Mouse (Mus musculus): ENCODE measurements around the gene Olfr556. TPM values are rescaled to one million over a fixed set of nuclear protein-coding genes. Genes with fewer than 3 reads are reported as not detected.
A peak's percentile ranks its signal among the peaks of the same experiment; 100 is the strongest.

Olfr556 gene
- polyA plus RNA-seq, 1 experiment from 2014 or later = not detected

DNA sequence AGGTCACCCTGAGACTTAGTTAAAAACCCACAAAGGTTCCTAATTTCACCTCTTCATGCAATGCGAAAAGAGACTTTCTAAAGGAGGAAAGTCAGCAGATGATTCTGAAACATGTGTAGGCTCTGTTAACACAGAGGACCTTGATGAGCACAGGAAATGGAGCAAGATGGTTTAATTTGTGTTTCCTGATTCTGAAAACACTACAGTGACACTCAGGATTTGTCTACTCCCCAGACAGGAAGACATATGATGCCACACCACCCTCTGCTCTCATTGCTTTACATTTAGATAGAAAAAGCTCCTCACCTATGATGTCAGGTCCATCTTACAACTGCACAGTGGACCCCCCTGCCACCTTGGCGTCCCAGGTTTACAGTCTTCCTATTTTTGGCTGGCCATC is 11.5 kb downstream of the Olfr556 start:
- Histone ChIP-seq H3K36me3 (ENCODE audit: control insufficient read depth, insufficient read depth, low read length) (no peaks in the 10 kb centered on the region), H3K4me3 (replicated peaks; ENCODE audit: low read depth, low read length) (no peak overlapping the region), H3K27me3 (ENCODE audit: control insufficient read depth, insufficient read depth, low read length) (no peaks in the 10 kb centered on the region), H3K9ac (replicated peaks; ENCODE audit: low read length) (no peak overlapping the region), H3K9me3 (ENCODE audit: control insufficient read depth, low read length) (no peaks in the 10 kb centered on the region), H3K4me1 (ENCODE audit: control insufficient read depth, insufficient read depth, low read length) (no peaks in the 10 kb centered on the region), H3K4me2 (ENCODE audit: low read length) (no peak overlapping the region), H3K27ac (replicated peaks; ENCODE audit: low read depth, low read length) (no peak overlapping the region)
- no peak for DNase-seq
- ATAC-seq (ENCODE audit: low FRiP score, low TSS enrichment) = no peak
- 84% methylated on average over 2 of the region's 2 CpGs for WGBS

DNA sequence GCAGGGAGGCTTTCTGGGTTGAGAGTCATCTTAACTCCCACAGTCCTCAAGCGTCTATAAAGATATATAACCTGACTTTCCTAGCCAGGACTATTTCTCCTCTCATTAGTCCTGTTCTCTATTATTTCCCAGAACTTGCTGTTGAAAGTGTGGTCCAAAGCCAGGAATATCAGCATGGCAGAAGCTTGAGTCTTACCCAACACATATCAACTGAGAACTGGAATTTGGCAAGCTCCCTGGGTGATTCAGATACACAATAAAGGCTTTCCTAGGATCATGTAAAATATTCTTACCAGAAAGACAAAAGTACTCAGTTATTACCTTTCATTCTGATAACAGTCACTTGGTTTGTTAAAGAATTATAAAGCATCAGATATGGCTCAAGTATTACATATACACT is 17.2 kb downstream of the Olfr556 start:
- no peaks in the 10 kb centered on the region for H3K9me3 ChIP-seq (ENCODE audit: control insufficient read depth, low read length)
- 93% methylated on average over 1 of the region's 1 CpGs for WGBS
- no peaks in the 10 kb centered on the region for H3K4me1 ChIP-seq (ENCODE audit: control insufficient read depth, insufficient read depth, low read length)
- no peak overlapping the region for H3K27ac ChIP-seq (replicated peaks; ENCODE audit: low read depth, low read length)
- DNase-seq = no peak
- no peak overlapping the region for H3K4me3 ChIP-seq (replicated peaks; ENCODE audit: low read depth, low read length)
- H3K27me3 ChIP-seq (ENCODE audit: control insufficient read depth, insufficient read depth, low read length) = no peaks in the 10 kb centered on the region
- H3K9ac ChIP-seq (replicated peaks; ENCODE audit: low read length) = no peak overlapping the region
- no peak for ATAC-seq (ENCODE audit: low FRiP score, low TSS enrichment)
- no peaks in the 10 kb centered on the region for H3K36me3 ChIP-seq (ENCODE audit: control insufficient read depth, insufficient read depth, low read length)
- no peak overlapping the region for H3K4me2 ChIP-seq (ENCODE audit: low read length)

DNA sequence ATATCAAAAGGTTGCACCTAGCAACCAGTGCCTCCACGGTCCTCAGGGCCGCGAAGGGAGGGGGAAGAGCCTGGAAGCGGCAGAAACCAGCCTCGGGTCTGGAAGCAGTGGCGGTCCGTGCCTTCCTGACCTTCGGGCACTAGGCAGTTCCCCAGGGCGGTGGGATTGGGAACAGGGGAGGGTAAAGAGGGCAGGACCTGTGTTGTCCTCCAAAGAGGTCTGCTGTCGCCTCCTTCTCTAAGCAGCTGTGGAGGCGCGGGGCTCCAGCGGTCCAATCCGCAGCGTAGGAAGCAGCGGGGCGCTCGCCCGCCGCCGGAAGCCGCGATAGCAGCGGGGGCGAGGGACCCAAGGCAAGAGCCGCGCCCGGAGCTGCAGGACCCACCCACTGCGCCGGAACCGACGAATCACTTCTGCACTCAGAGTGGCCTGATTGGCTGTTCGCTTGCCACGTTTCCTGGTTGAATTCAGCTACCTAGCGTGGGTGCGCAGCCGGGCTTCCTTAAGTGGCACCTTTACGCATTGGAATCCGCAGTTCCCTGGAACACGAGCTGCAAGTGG is 22.3 kb downstream of the Olfr556 start, which contains the start of gene Trim68:
Gene Trim68 (minus strand): TSS at position 384 of the 558 bp plus-strand sequence.
- Histone ChIP-seq H3K27ac (replicated peaks; ENCODE audit: low read depth, low read length) (peak within 1 kb of the TSS; percentile 57; the same call in 1 of the 2 replicates), H3K4me3 (replicated peaks; ENCODE audit: low read depth, low read length) (peak within 1 kb of the TSS; percentile 61), H3K9me3 (ENCODE audit: control insufficient read depth, low read length) (no peaks in the 10 kb centered on the region), H3K9ac (replicated peaks; ENCODE audit: low read length) (peak within 1 kb of the TSS; percentile 62), H3K36me3 (ENCODE audit: control insufficient read depth, insufficient read depth, low read length) (no peaks in the 10 kb centered on the region), H3K4me1 (ENCODE audit: control insufficient read depth, insufficient read depth, low read length) (0 out of 2 replicates have a peak, but pooled peaks cover 3% of the 10 kb centered on the region), H3K27me3 (ENCODE audit: control insufficient read depth, insufficient read depth, low read length) (no peaks in the 10 kb centered on the region), H3K4me2 (ENCODE audit: low read length) (peak within 1 kb of the TSS; percentile 65)
- WGBS = under 1% methylated on average over 40 of the region's 40 CpGs
- peak; percentile 99 for ATAC-seq (ENCODE audit: low FRiP score, low TSS enrichment)
- DNase-seq = peak; percentile 96

DNA sequence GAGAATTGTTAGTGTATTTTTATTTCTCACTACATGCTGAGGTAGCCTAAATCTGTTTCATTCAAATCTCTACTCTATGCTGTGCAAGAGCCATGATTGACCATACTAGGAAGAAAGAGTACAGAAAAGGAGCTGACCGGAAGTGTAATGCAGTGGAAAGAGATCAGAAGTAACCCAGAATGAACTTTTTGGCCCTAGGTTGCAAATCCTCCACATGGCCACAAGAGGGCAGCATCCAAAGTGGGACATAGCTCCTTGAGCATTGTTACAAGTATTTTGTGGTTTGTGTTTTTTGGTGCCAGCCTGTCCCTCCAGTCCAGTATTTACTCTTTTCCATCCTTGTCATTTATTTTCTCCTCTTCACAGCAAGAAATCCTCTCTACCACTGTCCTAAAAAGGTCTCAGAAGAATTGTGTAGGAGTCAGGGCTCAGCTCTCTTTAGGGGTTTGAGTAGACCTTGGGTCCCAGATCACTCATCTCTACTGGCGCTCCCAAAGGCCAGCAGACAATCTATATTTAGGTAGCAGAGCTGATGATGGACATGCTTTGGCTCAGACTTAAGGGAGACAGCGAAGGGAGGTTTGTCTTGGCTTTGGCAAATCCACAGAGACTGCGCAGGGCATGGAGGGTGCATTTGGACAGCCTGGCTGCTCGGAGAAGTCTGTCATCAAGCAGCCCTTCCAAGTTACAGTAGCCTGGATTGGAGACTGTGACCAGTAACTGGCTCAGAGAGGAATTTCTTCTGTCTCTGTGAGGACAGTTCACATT is 30.8 kb downstream of the Olfr556 start, which contains the start of gene Olfr557:
Gene Olfr557 (plus strand): TSS at position 553 of the 768 bp plus-strand sequence.
- Histone ChIP-seq H3K9ac (replicated peaks; ENCODE audit: low read length) (no peak within 1 kb of the TSS), H3K36me3 (ENCODE audit: control insufficient read depth, insufficient read depth, low read length) (no peaks in the 10 kb centered on the region), H3K27ac (replicated peaks; ENCODE audit: low read depth, low read length) (no peak within 1 kb of the TSS), H3K9me3 (ENCODE audit: control insufficient read depth, low read length) (no peaks in the 10 kb centered on the region), H3K4me3 (replicated peaks; ENCODE audit: low read depth, low read length) (no peak within 1 kb of the TSS), H3K27me3 (ENCODE audit: control insufficient read depth, insufficient read depth, low read length) (no peaks in the 10 kb centered on the region), H3K4me1 (ENCODE audit: control insufficient read depth, insufficient read depth, low read length) (no peaks in the 10 kb centered on the region), H3K4me2 (ENCODE audit: low read length) (no peak within 1 kb of the TSS)
- ATAC-seq (ENCODE audit: low FRiP score, low TSS enrichment) (no peak), DNase-seq (peak; percentile 72)
- 80% methylated on average over 5 of the region's 5 CpGs for WGBS

DNA sequence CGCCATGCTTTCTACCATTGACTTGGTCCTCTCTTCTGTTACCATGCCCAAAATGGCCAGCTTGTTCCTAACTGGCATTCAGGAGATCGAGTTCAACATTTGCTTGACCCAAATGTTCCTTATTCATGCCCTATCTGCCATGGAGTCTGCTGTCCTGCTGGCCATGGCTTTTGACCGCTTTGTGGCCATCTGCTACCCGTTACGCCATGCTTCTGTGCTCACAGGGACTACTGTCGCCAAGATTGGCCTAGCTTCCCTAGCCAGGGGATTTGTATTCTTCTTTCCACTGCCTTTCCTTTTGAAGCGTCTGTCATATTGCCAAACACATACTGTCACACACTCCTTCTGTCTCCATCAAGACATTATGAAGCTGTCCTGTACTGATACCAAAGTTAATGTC is 33.8 kb downstream of the Olfr556 start:
- H3K9ac ChIP-seq (replicated peaks; ENCODE audit: low read length) = no peak overlapping the region
- no peaks in the 10 kb centered on the region for H3K4me1 ChIP-seq (ENCODE audit: control insufficient read depth, insufficient read depth, low read length)
- H3K9me3 ChIP-seq (ENCODE audit: control insufficient read depth, low read length) = no peaks in the 10 kb centered on the region
- 86% methylated on average over 7 of the region's 7 CpGs for WGBS
- H3K27ac ChIP-seq (replicated peaks; ENCODE audit: low read depth, low read length) = no peak overlapping the region
- H3K4me3 ChIP-seq (replicated peaks; ENCODE audit: low read depth, low read length) = no peak overlapping the region
- H3K36me3 ChIP-seq (ENCODE audit: control insufficient read depth, insufficient read depth, low read length) = no peaks in the 10 kb centered on the region
- no peaks in the 10 kb centered on the region for H3K27me3 ChIP-seq (ENCODE audit: control insufficient read depth, insufficient read depth, low read length)
- ATAC-seq (ENCODE audit: low FRiP score, low TSS enrichment) (no peak), DNase-seq (no peak)
- no peak overlapping the region for H3K4me2 ChIP-seq (ENCODE audit: low read length)

DNA sequence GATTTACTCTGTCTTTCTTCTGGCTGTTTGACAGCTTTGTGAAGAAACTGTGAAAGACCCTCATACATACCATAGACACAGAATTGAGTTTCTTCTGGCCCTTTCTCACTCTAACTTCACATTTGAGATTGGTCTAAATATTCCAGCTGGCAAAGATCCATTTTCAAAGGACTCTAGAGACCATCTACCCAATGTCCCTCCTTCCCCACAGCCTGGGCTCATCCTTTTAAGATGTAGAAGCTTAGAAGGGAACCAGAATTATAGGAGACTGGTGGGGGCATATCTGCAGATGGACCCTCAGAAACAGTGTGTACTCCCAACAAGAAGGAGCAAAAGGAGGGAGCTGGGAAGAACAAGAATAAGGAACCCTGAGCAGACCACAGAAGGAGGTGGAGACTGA is 37.2 kb downstream of the Olfr556 start, which contains the start of gene Olfr558:
Gene Olfr558 (plus strand): TSS at position 301 of the 400 bp plus-strand sequence.
- Histone ChIP-seq H3K27me3 (ENCODE audit: control insufficient read depth, insufficient read depth, low read length) (no peaks in the 10 kb centered on the region), H3K9ac (replicated peaks; ENCODE audit: low read length) (no peak within 1 kb of the TSS), H3K36me3 (ENCODE audit: control insufficient read depth, insufficient read depth, low read length) (no peaks in the 10 kb centered on the region), H3K27ac (replicated peaks; ENCODE audit: low read depth, low read length) (no peak within 1 kb of the TSS), H3K4me1 (ENCODE audit: control insufficient read depth, insufficient read depth, low read length) (no peaks in the 10 kb centered on the region), H3K9me3 (ENCODE audit: control insufficient read depth, low read length) (no peaks in the 10 kb centered on the region), H3K4me2 (ENCODE audit: low read length) (no peak within 1 kb of the TSS), H3K4me3 (replicated peaks; ENCODE audit: low read depth, low read length) (no peak within 1 kb of the TSS)
- no peak for ATAC-seq (ENCODE audit: low FRiP score, low TSS enrichment)
- no peak for DNase-seq

DNA sequence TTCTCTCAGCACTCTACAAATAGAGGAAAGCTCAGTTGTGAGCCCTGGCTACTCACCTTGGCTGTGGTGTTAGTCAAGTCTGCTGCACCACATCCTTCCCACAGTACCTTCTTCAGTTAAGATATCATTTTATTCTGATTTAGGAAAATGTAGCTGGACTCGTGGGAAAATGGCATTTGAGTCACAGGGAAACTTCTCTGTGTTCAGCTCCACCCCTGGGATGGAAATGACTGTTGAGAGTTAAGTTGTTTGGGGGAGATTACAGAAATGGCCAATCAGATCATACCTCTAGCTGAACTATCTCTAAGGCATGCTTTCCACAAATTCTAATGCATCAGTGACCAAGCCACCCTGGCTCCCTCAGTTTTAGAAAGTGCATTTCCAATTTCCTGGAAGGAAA is 54.3 kb downstream of the Olfr556 start, which contains the start of gene Olfr33:
Gene Olfr33 (minus strand): TSS at position 101 of the 400 bp plus-strand sequence.
- Histone ChIP-seq H3K4me1 (ENCODE audit: control insufficient read depth, insufficient read depth, low read length) (no peaks in the 10 kb centered on the region), H3K9me3 (ENCODE audit: control insufficient read depth, low read length) (no peaks in the 10 kb centered on the region), H3K27ac (replicated peaks; ENCODE audit: low read depth, low read length) (no peak within 1 kb of the TSS), H3K36me3 (ENCODE audit: control insufficient read depth, insufficient read depth, low read length) (no peaks in the 10 kb centered on the region), H3K4me2 (ENCODE audit: low read length) (no peak within 1 kb of the TSS), H3K4me3 (replicated peaks; ENCODE audit: low read depth, low read length) (no peak within 1 kb of the TSS), H3K9ac (replicated peaks; ENCODE audit: low read length) (no peak within 1 kb of the TSS), H3K27me3 (ENCODE audit: control insufficient read depth, insufficient read depth, low read length) (no peaks in the 10 kb centered on the region)
- no peak for DNase-seq
- WGBS = 54% methylated on average over 1 of the region's 1 CpGs
- ATAC-seq (ENCODE audit: low FRiP score, low TSS enrichment) = no peak

Measured in midbrain, embryonic 14.5 days (tissue).